Mouse (Mus musculus) olfactory bulb, adult 2 months (tissue): ENCODE results near the gene Arid5a.

ENCODE experiments used
- CTCF ChIP-seq: fragments of 200-500 bp; IDR thresholded peaks from 2 replicates; pipeline ENCODE4 v1.5.1; 2012; ENCODE audit warnings: low read depth, mild to moderate bottlenecking, low read length, moderate library complexity; ENCODE audit not compliant: insufficient read depth
- POLR2A ChIP-seq: fragments of 200-500 bp; IDR thresholded peaks from 2 replicates; pipeline ENCODE4 v1.6.1; 2012; ENCODE audit warnings: mild to moderate bottlenecking, low read depth, low read length, moderate library complexity; ENCODE audit not compliant: insufficient read depth

GRCm38 (mm10) chr1:36352351-36352750 lies 44.8 kb downstream of the Arid5a start:
- TF ChIP-seq CTCF (no peak), POLR2A (no peak)
